Mouse (Mus musculus) liver, adult 2 months (tissue): ENCODE results near the gene Ret. TPM values are rescaled to one million over a fixed set of nuclear protein-coding genes. Genes with fewer than 3 reads are reported as not detected.

ENCODE experiments used
- DNase-seq: peaks from one replicate; pipeline ENCODE4 v3.0.0-alpha.2; 2011; ENCODE audit warnings: low read depth, low spot score; ENCODE audit errors: extremely low read depth
- H3K27ac ChIP-seq: fragments of 200-500 bp; replicated peaks from 2 replicates; pipeline ENCODE4 v1.5.1; 2012; ENCODE audit warnings: low read depth, mild to moderate bottlenecking, control low read depth, inconsistent platforms, low read length; ENCODE audit not compliant: insufficient read depth
- H3K27me3 ChIP-seq: fragments of 200-500 bp; 2 replicates; pipeline ENCODE4 v1.6.1; 2012; ENCODE audit warnings: mild to moderate bottlenecking, moderate library complexity, low read length, inconsistent platforms; ENCODE audit not compliant: control insufficient read depth, insufficient read depth
- H3K36me3 ChIP-seq: fragments of 200-500 bp; 2 replicates; pipeline ENCODE4 v1.6.1; 2012; ENCODE audit warnings: low read length, inconsistent platforms; ENCODE audit not compliant: control insufficient read depth, insufficient read depth
- H3K4me1 ChIP-seq: fragments of 200-500 bp; 2 replicates; pipeline ENCODE4 v1.6.1; 2011; ENCODE audit warnings: low read length; ENCODE audit not compliant: control insufficient read depth, insufficient read depth
- H3K4me3 ChIP-seq: fragments of 200-500 bp; 2 replicates; pipeline ENCODE4 v1.5.1; 2011; ENCODE audit warnings: low read depth, mild to moderate bottlenecking, control low read depth, low read length, moderate library complexity; ENCODE audit not compliant: insufficient read depth
- H3K79me2 ChIP-seq: fragments of 200-500 bp; 2 replicates; pipeline ENCODE4 v1.6.1; 2012; ENCODE audit warnings: inconsistent platforms, mild to moderate bottlenecking, low read length, moderate library complexity; ENCODE audit not compliant: control insufficient read depth, insufficient read depth
- H3K9ac ChIP-seq: fragments of 200-500 bp; 2 replicates; pipeline ENCODE4 v1.6.1; 2012; ENCODE audit warnings: low read depth, mild to moderate bottlenecking, control low read depth, inconsistent platforms, low read length
- CTCF ChIP-seq: fragments of 200-500 bp; IDR thresholded peaks from 2 replicates; pipeline ENCODE4 v1.5.1; 2011; ENCODE audit warnings: low read depth, low read length, control low read depth
- POLR2A ChIP-seq: fragments of 200-500 bp; IDR thresholded peaks from 2 replicates; pipeline ENCODE4 v1.6.1; 2011; ENCODE audit warnings: low read length, control low read depth; ENCODE audit not compliant: insufficient read depth; ENCODE audit errors: extremely low read depth
- WGBS: fragments of 180-500 bp; shearing (Covaris S2); methylation state at CpG from one replicate; pipeline ENCODE4 v1.1.7; 2018; 5-methylcytosine and 5-hydroxymethylcytosine counted together
- polyA plus RNA-seq: library from polyadenylated mRNA; depleted of rRNA; stranded (reverse); fragments of >200 nt; gene quantifications from 2 replicates; pipeline ENCODE4 v1.2.3, GENCODE M21; 2012
- total RNA-seq: library from RNA; depleted of rRNA; stranded (reverse); fragments of >200 nt; gene quantifications from 2 replicates; pipeline ENCODE4 v1.2.3, GENCODE M21; 2014

Ret gene
- total and polyA plus RNA-seq, 2 experiments, result 0.02 TPM; not detected in 1

DNA sequence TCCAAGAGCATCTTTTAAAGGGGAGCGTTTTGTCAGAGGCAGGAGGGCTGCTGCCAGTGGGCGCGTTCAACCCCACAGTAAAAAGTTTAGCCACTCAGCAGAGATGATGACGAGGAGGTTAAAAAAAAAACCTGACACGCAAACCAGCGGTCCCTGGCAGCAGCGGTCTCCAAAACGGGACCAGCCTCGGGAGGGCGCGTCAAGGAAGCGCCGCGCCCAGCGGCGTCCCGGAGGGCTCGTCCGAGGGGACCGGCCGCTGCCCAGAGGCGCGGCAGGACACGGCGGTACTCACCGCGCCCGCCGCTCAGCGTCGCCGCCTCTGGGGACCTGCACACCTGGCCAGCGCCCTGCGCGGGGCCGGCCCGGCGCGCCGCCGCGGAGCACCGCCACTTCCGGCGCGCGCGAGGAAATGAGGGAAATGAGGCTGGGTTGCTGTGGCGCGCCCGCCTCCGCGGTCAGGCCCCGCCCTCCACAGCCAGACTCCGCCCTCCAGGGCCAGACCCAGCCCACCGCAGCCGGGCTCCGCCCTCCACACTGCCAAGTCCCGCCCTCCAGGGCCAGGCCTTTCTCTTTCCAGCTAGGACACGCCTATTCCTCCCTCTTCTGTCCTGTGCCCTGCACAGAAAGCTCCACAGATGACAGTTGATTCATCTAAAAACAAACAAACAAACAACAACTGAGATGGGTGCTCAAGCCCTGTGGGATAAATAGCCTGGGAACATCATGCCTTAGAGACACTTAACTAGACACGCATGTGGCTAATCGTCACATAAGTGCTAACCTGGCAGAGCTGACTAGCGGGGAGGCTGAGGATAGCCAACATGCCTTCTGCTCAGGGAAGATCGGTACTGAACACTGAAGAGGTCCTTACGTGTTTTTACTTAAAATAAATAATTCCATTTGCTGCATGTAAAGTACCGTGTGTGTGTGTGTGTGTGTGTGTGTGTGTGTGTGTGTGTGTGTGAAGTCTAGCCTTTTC is 58.5 kb downstream of the Ret start, which contains the start of gene Csgalnact2:
Gene Csgalnact2 (minus strand): TSS at position 410 of the 979 bp plus-strand sequence.
- DNase-seq, result peak; percentile 76
- 8% methylated on average over 58 of the region's 66 CpGs for WGBS
- H3K36me3 ChIP-seq, result no peaks in the 10 kb centered on the region
- peak within 1 kb of the TSS; percentile 83 for H3K4me3 ChIP-seq
- peak within 1 kb of the TSS; percentile 91 for H3K9ac ChIP-seq
- peak within 1 kb of the TSS; percentile 42 for H3K27ac ChIP-seq
- H3K4me1 ChIP-seq, result peaks cover 1% of the 10 kb centered on the region; the same call in 1 of the 2 replicates
- H3K27me3 ChIP-seq, result no peaks in the 10 kb centered on the region
- H3K79me2 ChIP-seq, result peaks cover 3% of the 10 kb centered on the region; the same call in 1 of the 2 replicates
- TF ChIP-seq POLR2A, result peak; percentile 58
- TF ChIP-seq CTCF, result 0 out of 2 replicates have a peak, but pooled peaks have one; percentile 10

DNA sequence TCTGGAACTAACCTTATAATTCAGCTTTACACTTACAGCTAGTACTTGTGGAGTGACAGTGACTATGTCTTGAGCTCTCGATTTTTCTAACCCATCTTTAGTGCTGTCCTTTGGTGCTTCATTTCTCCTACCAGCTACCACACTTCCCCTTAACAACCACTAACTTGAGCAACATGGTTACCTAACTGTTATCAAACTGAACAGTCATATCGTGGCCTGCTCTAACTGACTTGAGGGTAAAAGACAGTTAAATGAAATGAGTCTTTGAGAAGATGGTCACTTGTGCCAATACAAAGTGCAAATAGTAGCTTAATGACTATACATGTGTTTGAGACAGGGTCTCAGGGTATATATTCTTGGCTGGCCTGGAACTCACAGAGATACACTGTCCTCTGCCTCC is 60.4 kb downstream of the Ret start:
- no peak overlapping the region for H3K9ac ChIP-seq
- DNase-seq, result no peak
- H3K79me2 ChIP-seq, result peaks cover 3% of the 10 kb centered on the region; the same call in 1 of the 2 replicates
- no peaks in the 10 kb centered on the region for H3K27me3 ChIP-seq
- TF ChIP-seq CTCF (no peak), POLR2A (no peak)
- H3K4me1 ChIP-seq, result peaks cover 1% of the 10 kb centered on the region; the same call in 1 of the 2 replicates
- no peaks in the 10 kb centered on the region for H3K36me3 ChIP-seq
- WGBS, result 67% methylated on average over 2 of the region's 2 CpGs
- H3K4me3 ChIP-seq, result no peak overlapping the region
- no peak overlapping the region for H3K27ac ChIP-seq

DNA sequence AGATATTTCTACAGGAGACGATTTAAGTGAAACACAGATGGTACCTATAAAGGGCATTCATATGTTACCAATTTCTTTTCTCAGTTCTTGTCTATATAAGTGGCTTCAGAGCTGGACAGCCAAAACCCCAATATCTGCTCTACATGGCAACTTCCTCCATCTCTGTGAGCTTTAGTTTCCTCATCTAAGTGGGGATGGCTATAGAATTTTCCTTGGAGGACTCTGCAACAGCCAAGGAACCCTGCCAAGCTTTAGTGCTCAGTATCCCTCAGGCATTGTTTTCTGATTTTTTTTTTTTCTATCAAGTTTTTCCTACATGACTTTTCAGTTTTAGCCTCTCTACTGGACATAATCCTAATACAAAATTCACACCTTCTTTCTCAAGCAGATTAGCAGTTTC is 63.1 kb downstream of the Ret start:
- 88% methylated on average over 1 of the region's 1 CpGs for WGBS

GRCm38 (mm10) chr6:118130022-118130421 is 67.5 kb downstream of the Ret start:
- WGBS, result 89% methylated on average over 2 of the region's 2 CpGs
- Histone ChIP-seq H3K4me3 (no peak overlapping the region), H3K79me2 (peaks cover 3% of the 10 kb centered on the region; the same call in 1 of the 2 replicates), H3K36me3 (peaks cover 5% of the 10 kb centered on the region), H3K27ac (no peak overlapping the region), H3K27me3 (no peaks in the 10 kb centered on the region), H3K4me1 (peaks cover 1% of the 10 kb centered on the region; the same call in 1 of the 2 replicates), H3K9ac (no peak overlapping the region)
- DNase-seq, result no peak
- TF ChIP-seq POLR2A (no peak), CTCF (no peak)

More for the DNA sequence above, 63.1 kb downstream of the Ret start:
- Histone ChIP-seq H3K79me2 (peaks cover 5% of the 10 kb centered on the region; the same call in 1 of the 2 replicates), H3K4me1 (peaks cover 1% of the 10 kb centered on the region; the same call in 1 of the 2 replicates), H3K9ac (no peak overlapping the region), H3K36me3 (no peaks in the 10 kb centered on the region), H3K27ac (no peak overlapping the region), H3K4me3 (no peak overlapping the region), H3K27me3 (no peaks in the 10 kb centered on the region)
- no peak for DNase-seq
- TF ChIP-seq CTCF, result no peak
- no peak for TF ChIP-seq POLR2A

DNA sequence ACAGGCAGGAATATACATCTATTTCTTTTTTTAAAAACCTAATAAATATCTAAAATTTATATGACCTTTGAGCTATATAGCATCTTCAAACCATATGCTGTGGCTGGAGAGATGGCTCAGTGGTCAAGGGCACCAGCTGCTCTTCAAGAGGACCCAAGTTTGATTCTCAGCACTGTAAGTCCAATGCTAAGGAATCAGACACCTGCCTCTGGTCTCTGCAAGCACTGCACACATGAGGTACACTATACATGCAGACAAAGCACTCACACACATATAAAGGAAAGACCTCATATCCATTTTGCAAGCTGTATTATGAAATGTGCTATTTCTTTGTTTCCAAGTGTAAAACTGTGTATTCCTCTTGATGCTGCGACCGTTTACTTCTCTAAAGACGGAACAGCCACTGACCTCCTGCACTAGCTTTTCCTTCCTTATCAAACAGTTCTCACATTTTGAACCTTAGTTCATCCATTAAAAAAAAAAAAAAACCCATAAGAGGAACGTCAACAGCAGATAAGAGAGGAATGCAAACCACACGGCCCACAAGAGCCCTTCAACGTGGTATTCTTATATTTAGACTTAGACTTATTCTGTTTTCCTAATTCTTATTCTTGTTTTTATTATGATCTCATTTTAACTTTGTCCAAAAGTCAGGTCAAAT is 69.6 kb downstream of the Ret start:
- no peak for TF ChIP-seq POLR2A
- TF ChIP-seq CTCF, result no peak
- H3K4me3 ChIP-seq, result no peak overlapping the region
- DNase-seq, result peak; percentile 11
- H3K27ac ChIP-seq, result no peak overlapping the region
- H3K79me2 ChIP-seq, result peaks cover 3% of the 10 kb centered on the region; the same call in 1 of the 2 replicates
- WGBS, result 55% methylated on average over 6 of the region's 6 CpGs
- H3K36me3 ChIP-seq, result peaks cover 20% of the 10 kb centered on the region
- peaks cover 1% of the 10 kb centered on the region; the same call in 1 of the 2 replicates for H3K4me1 ChIP-seq
- H3K9ac ChIP-seq, result no peak overlapping the region
- no peaks in the 10 kb centered on the region for H3K27me3 ChIP-seq
